Mouse (Mus musculus): ENCODE data around the gene Adam19. TPM values are rescaled to one million over a fixed set of nuclear protein-coding genes. Genes with fewer than 3 reads are reported as not detected.

Adam19 gene
- total and polyA plus RNA-seq, 3 experiments: 3.0 to 9.0 (median 4.5) TPM

DNA sequence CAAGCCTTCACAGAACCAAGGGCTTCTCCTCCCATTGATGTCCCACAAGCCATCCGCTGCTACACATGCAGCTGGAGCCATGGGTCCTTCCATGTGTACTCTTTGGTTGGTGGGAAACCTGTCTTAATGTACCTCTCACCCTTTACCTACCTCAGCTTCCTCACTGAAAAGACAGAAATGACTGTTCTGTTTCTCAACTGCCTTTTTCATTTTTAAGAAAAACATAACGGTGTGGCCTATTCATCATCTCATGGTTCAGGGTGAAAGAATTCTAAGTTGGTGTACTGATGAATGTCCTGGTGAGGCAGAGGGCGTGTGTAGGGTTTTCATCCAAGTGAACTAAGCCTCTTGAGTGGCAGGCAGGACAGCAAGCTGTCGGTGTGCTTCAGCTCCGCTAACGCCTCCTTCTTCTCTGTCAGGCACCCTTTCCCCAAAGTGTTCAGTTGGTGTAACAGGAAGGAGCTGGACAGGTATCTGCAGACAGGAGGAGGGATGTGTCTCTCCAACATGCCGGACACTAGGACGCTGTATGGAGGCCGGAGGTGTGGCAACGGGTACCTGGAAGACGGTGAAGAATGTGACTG is 71.1 kb downstream of the Adam19 start:
- DNase-seq (ENCODE audit: extremely low read depth): peak; percentile 76
- Histone ChIP-seq H3K27me3 (replicated peaks) (no peaks in the 10 kb centered on the region), H3K4me1 (ENCODE audit: control insufficient read depth in 1 of 2, insufficient read depth in 2 of 2) (peaks cover 23 to 67% of the 10 kb centered on the region in 2 experiments), H3K36me3 (replicated peaks in 1 of 2; ENCODE audit: control insufficient read depth in 1 of 2, insufficient read depth in 1 of 2, low read length in 1 of 2) (peaks cover 0 to 7% of the 10 kb centered on the region in 2 experiments), H3K27ac (ENCODE audit: insufficient read depth, low read depth) (peak overlapping the region; percentile 82), H3K9me3 (replicated peaks; ENCODE audit: low read length) (no peaks in the 10 kb centered on the region), H3K79me2 (replicated peaks; ENCODE audit: control insufficient read depth, extremely low read depth, insufficient read depth, poor library complexity, severe bottlenecking) (no peaks in the 10 kb centered on the region), H3K9ac (ENCODE audit: insufficient read depth, low read depth) (no peak overlapping the region), H3K4me3 (replicated peaks in 1 of 3; ENCODE audit: low read depth in 2 of 3, low read length in 2 of 3, poor library complexity in 1 of 3) (peak overlapping the region in 2 of 3 experiments; percentile 25 to 43), H3K4me2 (ENCODE audit: insufficient read depth, low read depth, poor library complexity, severe bottlenecking) (peak overlapping the region; percentile 92)
- TF ChIP-seq KAT2A (IDR thresholded peaks at IDR 0.05; ENCODE audit: insufficient replicate concordance, low read length): no peak
- TF ChIP-seq TBP (conservative IDR thresholded peaks at IDR 0.05; ENCODE audit: low read depth, low read length): no peak
- no peak for TF ChIP-seq USF1 (IDR thresholded peaks at IDR 0.05; ENCODE audit: low read depth, low read length)
- peak; percentile 76 for TF ChIP-seq JUN (IDR thresholded peaks at IDR 0.05; ENCODE audit: insufficient read depth, low read depth, low read length)
- peak; percentile 61 for TF ChIP-seq MXI1 (IDR thresholded peaks at IDR 0.05; ENCODE audit: low read depth, low read length)
- TF ChIP-seq POLR2A (IDR thresholded peaks at IDR 0.05; ENCODE audit: low read depth, low read length): no peak
- no peak for TF ChIP-seq ZC3H11A (IDR thresholded peaks at IDR 0.05; ENCODE audit: low read depth, low read length)
- TF ChIP-seq GABPA (IDR thresholded peaks at IDR 0.05; ENCODE audit: insufficient replicate concordance, low read depth, low read length): no peak
- peak; percentile 80 for TF ChIP-seq TCF12 (IDR thresholded peaks at IDR 0.05; ENCODE audit: low read depth, low read length)
- peak; percentile 79 for TF ChIP-seq MYC (IDR thresholded peaks at IDR 0.05; ENCODE audit: low read depth, low read length)
- TF ChIP-seq CTCF (conservative IDR thresholded peaks at IDR 0.05 in 1 of 2, IDR thresholded peaks at IDR 0.05 in 1 of 2; ENCODE audit: low read depth in 2 of 2, low read length in 2 of 2): peak in 1 of 2 experiments; percentile 6; a peak in 1 of 4 replicates
- TF ChIP-seq USF2 (conservative IDR thresholded peaks at IDR 0.05; ENCODE audit: low read depth, low read length): no peak
- peak; percentile 31; the same call in 1 of the 2 replicates for TF ChIP-seq ZNF384 (IDR thresholded peaks at IDR 0.05; ENCODE audit: low read depth, low read length)
- peak; percentile 32; the same call in 1 of the 2 replicates for TF ChIP-seq UBTF (IDR thresholded peaks at IDR 0.05; ENCODE audit: low read depth, low read length)
- peak; percentile 45 for TF ChIP-seq CHD2 (IDR thresholded peaks at IDR 0.05; ENCODE audit: low read length)
- TF ChIP-seq EP300 (IDR thresholded peaks at IDR 0.05; ENCODE audit: low read length): peak; percentile 92
- no peak for TF ChIP-seq NRF1 (IDR thresholded peaks at IDR 0.05; ENCODE audit: low read depth, low read length)
- 0 out of 2 replicates have a peak, but pooled peaks have one; percentile 17 for TF ChIP-seq CHD1 (IDR thresholded peaks at IDR 0.05; ENCODE audit: low read depth, low read length)
- TF ChIP-seq IRF4 (IDR thresholded peaks at IDR 0.05; ENCODE audit: low read depth, low read length): peak; percentile 93
- no peak for TF ChIP-seq PAX5 (IDR thresholded peaks at IDR 0.05; ENCODE audit: low read length)
- TF ChIP-seq MEF2A (IDR thresholded peaks at IDR 0.05; ENCODE audit: borderline replicate concordance, low read depth, low read length): peak; percentile 61; the same call in 1 of the 2 replicates
- TF ChIP-seq ELF1 (IDR thresholded peaks at IDR 0.05; ENCODE audit: low read depth, low read length): no peak
- TF ChIP-seq NELFE (IDR thresholded peaks at IDR 0.05; ENCODE audit: low read depth, low read length): no peak
- no peak for TF ChIP-seq ZKSCAN1 (IDR thresholded peaks at IDR 0.05; ENCODE audit: borderline replicate concordance, low read depth, low read length)
- peak; percentile 77 for TF ChIP-seq ETS1 (conservative IDR thresholded peaks at IDR 0.05; ENCODE audit: low read depth, low read length)
- TF ChIP-seq HCFC1 (IDR thresholded peaks at IDR 0.05; ENCODE audit: low read depth, low read length): peak; percentile 8
- TF ChIP-seq JUND (conservative IDR thresholded peaks at IDR 0.05; ENCODE audit: low read depth, low read length): peak; percentile 95
- no peak; the same call in 1 of the 2 replicates for TF ChIP-seq RAD21 (IDR thresholded peaks at IDR 0.05; ENCODE audit: low read depth, low read length)
- peak; percentile 47; the same call in 1 of the 2 replicates for TF ChIP-seq MAX (IDR thresholded peaks at IDR 0.05; ENCODE audit: low read length)
- TF ChIP-seq MAFK (IDR thresholded peaks at IDR 0.05; ENCODE audit: insufficient replicate concordance, low read length): peak; percentile 52; the same call in 1 of the 2 replicates
- TF ChIP-seq POLR2AphosphoS2 (IDR thresholded peaks at IDR 0.05; ENCODE audit: low read depth, low read length): no peak
- TF ChIP-seq ZMIZ1 (IDR thresholded peaks at IDR 0.05; ENCODE audit: low read depth, low read length): peak; percentile 58; the same call in 1 of the 2 replicates
- peak; percentile 56 for TF ChIP-seq BHLHE40 (IDR thresholded peaks at IDR 0.05; ENCODE audit: low read depth, low read length)
- peak; percentile 62; the same call in 1 of the 2 replicates for TF ChIP-seq SIN3A (IDR thresholded peaks at IDR 0.05; ENCODE audit: low read length)
- no peak for TF ChIP-seq MAZ (IDR thresholded peaks at IDR 0.05; ENCODE audit: low read depth, low read length)
- TF ChIP-seq E2F4 (IDR thresholded peaks at IDR 0.05; ENCODE audit: insufficient replicate concordance, low read depth, low read length): 0 out of 2 replicates have a peak, but pooled peaks have one; percentile 41
- TF ChIP-seq SMC3 (IDR thresholded peaks at IDR 0.05; ENCODE audit: low read depth, low read length): no peak
- TF ChIP-seq RCOR1 (conservative IDR thresholded peaks at IDR 0.05; ENCODE audit: low read depth, low read length): 0 out of 2 replicates have a peak, but pooled peaks have one; percentile 24
- in situ Hi-C loops (cut with MboI; ENCODE audit: low pct_ligation_motif_present, low pct_unique_long_range_greater_than_20kb, low sequenced_read_pairs): loop anchor here (5.0 to 25.0 kb wide), 2 partner anchors 65 to 165 kb away; partner anchors contain the start of gene Thg1l
- dilution Hi-C loops (cut with MboI; ENCODE audit: extremely low pct_ligation_motif_present, extremely low pct_unique_long_range_greater_than_20kb, low sequenced_read_pairs): no loop called here
